Mouse (Mus musculus) gastrocnemius, postnatal 4 days (tissue): ENCODE data around the gene Tspyl3. TPM values are rescaled to one million over a fixed set of nuclear protein-coding genes. Genes with fewer than 3 reads are reported as not detected.

Experiments used
- DNase-seq, 2 experiments: peaks; one replicate each; pipeline ENCODE4 v3.0.0; 2021 to 2022; ENCODE audit warnings: low spot score in 2 of 2, mixed read lengths in 2 of 2
- total RNA-seq, 2 experiments: library from RNA; stranded (reverse); gene quantifications; 2 replicates each; pipeline ENCODE4 v1.2.3; 2021

The Tspyl3 gene
- total RNA-seq, 2 experiments from 2014 or later, result 3.8 to 4.0 TPM

- DNase-seq, result no peak
Observed at GRCm38 (mm10) chr2:153179126-153179860, 45.9 kb downstream of the Tspyl3 start.

GRCm38 (mm10) chr2:153177188-153177587 is 48.1 kb downstream of the Tspyl3 start:
- DNase-seq, result no peak

- DNase-seq, result no peak
Observed at GRCm38 (mm10) chr2:153175995-153176570, 49.2 kb downstream of the Tspyl3 start.

Other genes with a start within 250 kb of the Tspyl3 start
- 10 to 100 TPM; 55.6 to 64.3 TPM for gene Pdrg1, start 210.0 kb downstream of the Tspyl3 start, total RNA-seq
- 1 to 10 TPM; 1.1 to 1.2 TPM for gene Xkr7, start 193.6 kb downstream of the Tspyl3 start, total RNA-seq
- 10 to 100 TPM in 1 of 2 experiments, 1 to 10 TPM in 1; 9.6 to 10.3 TPM for gene Ccm2l, start 159.5 kb downstream of the Tspyl3 start, total RNA-seq
- gene Hck, start 117.0 kb downstream of the Tspyl3 start, total RNA-seq, result 1 to 10 TPM; 3.1 to 3.4 TPM
- gene Tm9sf4, start 64.1 kb downstream of the Tspyl3 start, total RNA-seq, result 10 to 100 TPM; 79.4 to 83.5 TPM
- 10 to 100 TPM; 13.4 to 13.6 TPM for gene Plagl2, start 16.0 kb upstream of the Tspyl3 start, total RNA-seq
- gene Pofut1, start 16.1 kb upstream of the Tspyl3 start, total RNA-seq, result 10 to 100 TPM; 45.3 to 46.9 TPM
- gene Kif3b, start 66.0 kb upstream of the Tspyl3 start, total RNA-seq, result 1 to 10 TPM; 8.9 to 9.1 TPM
- 10 to 100 TPM; 27.1 to 28.9 TPM for gene Asxl1, start 120.4 kb upstream of the Tspyl3 start, total RNA-seq